Mouse (Mus musculus): ENCODE results near the gene Slc25a20. TPM values are rescaled to one million over a fixed set of nuclear protein-coding genes. Genes with fewer than 3 reads are reported as not detected.

Gene Slc25a20
- polyA plus RNA-seq, 1 experiment: 42.2 TPM

- no peaks in the 10 kb centered on the region for H3K27me3 ChIP-seq (replicated peaks; ENCODE audit: control insufficient read depth, insufficient read depth, low read length)
- no peak overlapping the region for H3K4me3 ChIP-seq (ENCODE audit: insufficient read depth, low read depth, low read length)
- TF ChIP-seq CTCF (conservative IDR thresholded peaks at IDR 0.05; ENCODE audit: insufficient read depth, insufficient read length, low read depth, low read length): no peak
- TF ChIP-seq POLR2A (IDR thresholded peaks at IDR 0.05; ENCODE audit: low read depth, low read length): no peak
- H3K27ac ChIP-seq (ENCODE audit: insufficient read depth, low read depth, low read length): no peak overlapping the region
- no peak for DNase-seq
- H3K36me3 ChIP-seq (ENCODE audit: control insufficient read depth, insufficient read depth, low read length): no peaks in the 10 kb centered on the region; the same call in 1 of the 2 replicates
- H3K4me1 ChIP-seq (ENCODE audit: control insufficient read depth, insufficient read depth, low read length): peaks cover 7% of the 10 kb centered on the region
- 94% methylated on average over 2 of the region's 2 CpGs for WGBS
Measured at GRCm38 (mm10) chr9:108707212-108707611, 45.3 kb downstream of the Slc25a20 start.

DNA sequence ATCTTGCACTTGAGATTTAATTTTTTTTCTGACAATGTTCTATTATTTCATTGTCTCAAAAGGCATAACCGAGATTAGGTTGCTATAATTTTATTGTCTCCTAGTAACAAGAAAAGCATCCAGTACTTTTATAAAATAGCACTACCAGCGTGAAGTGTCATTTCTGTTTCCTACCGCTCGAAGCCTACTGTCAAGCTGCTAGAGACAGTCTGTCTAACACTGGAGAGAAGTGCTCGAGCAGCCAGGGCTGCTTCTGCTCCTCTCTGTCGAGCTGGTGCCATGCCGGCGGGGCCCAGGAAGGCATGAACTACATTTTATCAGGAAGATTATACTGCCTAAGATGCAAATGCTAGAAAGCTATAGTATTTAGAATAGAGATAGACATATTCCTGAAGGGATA lies 46.9 kb downstream of the Slc25a20 start:
- Histone ChIP-seq H3K27ac (ENCODE audit: insufficient read depth, low read depth, low read length) (no peak overlapping the region), H3K4me1 (ENCODE audit: control insufficient read depth, insufficient read depth, low read length) (peaks cover under 1% of the 10 kb centered on the region; the same call in 1 of the 2 replicates), H3K27me3 (replicated peaks; ENCODE audit: control insufficient read depth, insufficient read depth, low read length) (no peaks in the 10 kb centered on the region), H3K36me3 (ENCODE audit: control insufficient read depth, insufficient read depth, low read length) (no peaks in the 10 kb centered on the region; the same call in 1 of the 2 replicates), H3K4me3 (ENCODE audit: insufficient read depth, low read depth, low read length) (no peak overlapping the region)
- no peak for TF ChIP-seq POLR2A (IDR thresholded peaks at IDR 0.05; ENCODE audit: low read depth, low read length)
- TF ChIP-seq CTCF (conservative IDR thresholded peaks at IDR 0.05; ENCODE audit: insufficient read depth, insufficient read length, low read depth, low read length): no peak
- 94% methylated on average over 8 of the region's 8 CpGs for WGBS
- no peak for DNase-seq

GRCm38 (mm10) chr9:108710767-108711166 lies 48.9 kb downstream of the Slc25a20 start:
- Histone ChIP-seq H3K36me3 (ENCODE audit: control insufficient read depth, insufficient read depth, low read length) (no peaks in the 10 kb centered on the region; the same call in 1 of the 2 replicates), H3K4me3 (ENCODE audit: insufficient read depth, low read depth, low read length) (no peak overlapping the region), H3K27me3 (replicated peaks; ENCODE audit: control insufficient read depth, insufficient read depth, low read length) (no peaks in the 10 kb centered on the region), H3K27ac (ENCODE audit: insufficient read depth, low read depth, low read length) (no peak overlapping the region), H3K4me1 (ENCODE audit: control insufficient read depth, insufficient read depth, low read length) (no peaks in the 10 kb centered on the region)
- no peak for DNase-seq
- TF ChIP-seq CTCF (conservative IDR thresholded peaks at IDR 0.05; ENCODE audit: insufficient read depth, insufficient read length, low read depth, low read length): no peak
- no peak for TF ChIP-seq POLR2A (IDR thresholded peaks at IDR 0.05; ENCODE audit: low read depth, low read length)
- 73% methylated on average over 7 of the region's 7 CpGs for WGBS

DNA sequence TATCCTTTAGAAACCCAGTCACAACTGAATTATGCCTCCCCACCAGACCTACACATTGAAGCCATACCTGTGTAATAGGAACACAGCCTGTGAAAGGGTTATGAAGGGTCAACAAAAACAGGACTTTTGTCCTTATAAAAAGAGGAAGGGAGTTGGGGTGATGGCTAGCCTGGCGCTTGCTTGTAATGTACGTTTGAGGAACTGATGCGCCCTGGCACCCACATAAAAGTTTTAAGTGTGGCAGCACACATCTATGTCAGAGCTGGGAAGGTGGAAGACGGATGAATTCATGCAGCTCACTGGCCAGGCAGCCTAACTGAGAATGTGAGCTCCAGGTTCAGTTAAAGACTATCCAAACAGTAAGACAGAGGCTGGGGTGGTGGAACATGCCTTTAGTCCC lies 54.3 kb downstream of the Slc25a20 start:
- H3K4me3 ChIP-seq (ENCODE audit: insufficient read depth, low read depth, low read length): no peak overlapping the region
- WGBS: 88% methylated on average over 4 of the region's 4 CpGs
- TF ChIP-seq POLR2A (IDR thresholded peaks at IDR 0.05; ENCODE audit: low read depth, low read length): no peak
- TF ChIP-seq CTCF (conservative IDR thresholded peaks at IDR 0.05; ENCODE audit: insufficient read depth, insufficient read length, low read depth, low read length): no peak

GRCm38 (mm10) chr9:108723751-108724150 lies 61.9 kb downstream of the Slc25a20 start:
- H3K27me3 ChIP-seq (replicated peaks; ENCODE audit: control insufficient read depth, insufficient read depth, low read length): no peaks in the 10 kb centered on the region
- WGBS: 76% methylated on average over 2 of the region's 2 CpGs

More for the DNA sequence above, 54.3 kb downstream of the Slc25a20 start:
- no peak for DNase-seq
- Histone ChIP-seq H3K27me3 (replicated peaks; ENCODE audit: control insufficient read depth, insufficient read depth, low read length) (no peaks in the 10 kb centered on the region), H3K36me3 (ENCODE audit: control insufficient read depth, insufficient read depth, low read length) (no peaks in the 10 kb centered on the region; the same call in 1 of the 2 replicates), H3K27ac (ENCODE audit: insufficient read depth, low read depth, low read length) (no peak overlapping the region), H3K4me1 (ENCODE audit: control insufficient read depth, insufficient read depth, low read length) (no peaks in the 10 kb centered on the region)

GRCm38 (mm10) chr9:108726116-108726515 lies 64.2 kb downstream of the Slc25a20 start:
- no peaks in the 10 kb centered on the region for H3K4me1 ChIP-seq (ENCODE audit: control insufficient read depth, insufficient read depth, low read length)
- 92% methylated on average over 5 of the region's 5 CpGs for WGBS
- H3K4me3 ChIP-seq (ENCODE audit: insufficient read depth, low read depth, low read length): no peak overlapping the region
- TF ChIP-seq POLR2A (IDR thresholded peaks at IDR 0.05; ENCODE audit: low read depth, low read length) (no peak), CTCF (conservative IDR thresholded peaks at IDR 0.05; ENCODE audit: insufficient read depth, insufficient read length, low read depth, low read length) (no peak)
- H3K36me3 ChIP-seq (ENCODE audit: control insufficient read depth, insufficient read depth, low read length): no peaks in the 10 kb centered on the region; the same call in 1 of the 2 replicates
- H3K27me3 ChIP-seq (replicated peaks; ENCODE audit: control insufficient read depth, insufficient read depth, low read length): no peaks in the 10 kb centered on the region
- DNase-seq: no peak
- H3K27ac ChIP-seq (ENCODE audit: insufficient read depth, low read depth, low read length): no peak overlapping the region

More at GRCm38 (mm10) chr9:108723751-108724150, 61.9 kb downstream of the Slc25a20 start:
- H3K36me3 ChIP-seq (ENCODE audit: control insufficient read depth, insufficient read depth, low read length): no peaks in the 10 kb centered on the region; the same call in 1 of the 2 replicates
- no peak overlapping the region for H3K27ac ChIP-seq (ENCODE audit: insufficient read depth, low read depth, low read length)
- no peaks in the 10 kb centered on the region for H3K4me1 ChIP-seq (ENCODE audit: control insufficient read depth, insufficient read depth, low read length)
- no peak overlapping the region for H3K4me3 ChIP-seq (ENCODE audit: insufficient read depth, low read depth, low read length)
- TF ChIP-seq POLR2A (IDR thresholded peaks at IDR 0.05; ENCODE audit: low read depth, low read length): no peak
- no peak for TF ChIP-seq CTCF (conservative IDR thresholded peaks at IDR 0.05; ENCODE audit: insufficient read depth, insufficient read length, low read depth, low read length)
- DNase-seq: no peak

DNA sequence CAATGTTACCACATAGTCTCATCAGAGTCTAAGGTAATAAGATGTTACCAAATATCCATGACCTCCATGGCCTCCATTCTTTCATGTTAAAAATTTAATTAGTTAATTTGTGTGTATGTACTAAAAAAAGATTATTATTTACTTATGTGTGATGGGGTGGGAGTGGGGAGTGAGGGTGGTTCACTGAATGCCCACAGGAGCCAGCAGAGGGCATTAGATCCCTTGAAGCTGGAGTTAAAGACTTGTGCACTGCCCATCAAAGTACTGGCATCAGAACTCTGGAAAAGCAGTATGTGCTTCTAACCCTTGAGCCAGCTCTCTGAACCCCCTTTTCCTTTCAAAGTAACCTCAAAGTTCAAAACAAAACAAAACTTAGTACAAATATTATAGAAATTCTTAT lies 67.2 kb downstream of the Slc25a20 start:
- TF ChIP-seq POLR2A (IDR thresholded peaks at IDR 0.05; ENCODE audit: low read depth, low read length): no peak
- peak; percentile 35 for TF ChIP-seq CTCF (conservative IDR thresholded peaks at IDR 0.05; ENCODE audit: insufficient read depth, insufficient read length, low read depth, low read length)
- Histone ChIP-seq H3K27me3 (replicated peaks; ENCODE audit: control insufficient read depth, insufficient read depth, low read length) (no peaks in the 10 kb centered on the region), H3K4me3 (ENCODE audit: insufficient read depth, low read depth, low read length) (no peak overlapping the region), H3K4me1 (ENCODE audit: control insufficient read depth, insufficient read depth, low read length) (no peaks in the 10 kb centered on the region), H3K36me3 (ENCODE audit: control insufficient read depth, insufficient read depth, low read length) (no peaks in the 10 kb centered on the region; the same call in 1 of the 2 replicates), H3K27ac (ENCODE audit: insufficient read depth, low read depth, low read length) (no peak overlapping the region)
- DNase-seq: no peak

Measured in kidney, adult 2 months (tissue).